Mouse (Mus musculus) erythroblast, embryonic 14.5 days (primary cell): ENCODE measurements around the gene Prrx2.

ENCODE experiments used
- GATA1 ChIP-seq: IDR thresholded peaks from 2 replicates; pipeline ENCODE4 v1.6.1; 2012; ENCODE audit warnings: low read length, inconsistent platforms, mixed read lengths
- TAL1 ChIP-seq: IDR thresholded peaks from 3 replicates; pipeline ENCODE4 v1.6.1; 2012; ENCODE audit warnings: low read length, inconsistent platforms, mixed read lengths

- TF ChIP-seq GATA1 (no peak), TAL1 (no peak)
These were observed 25.0 kb downstream of the Prrx2 start for GRCm38 (mm10) chr2:30859782-30860181.
